Mouse (Mus musculus): ENCODE measurements around the gene Fam204a.

Fam204a gene

GRCm38 (mm10) chr19:60225899-60226844 lies at the start of gene Fam204a:
Fam204a (minus strand) TSS chr19:60226701.
- DNase-seq (ENCODE audit: low spot score): peak; percentile 95

- no peak for DNase-seq (ENCODE audit: low spot score)
Measured at GRCm38 (mm10) chr19:60265789-60266188, 39.3 kb upstream of the Fam204a start.

DNA sequence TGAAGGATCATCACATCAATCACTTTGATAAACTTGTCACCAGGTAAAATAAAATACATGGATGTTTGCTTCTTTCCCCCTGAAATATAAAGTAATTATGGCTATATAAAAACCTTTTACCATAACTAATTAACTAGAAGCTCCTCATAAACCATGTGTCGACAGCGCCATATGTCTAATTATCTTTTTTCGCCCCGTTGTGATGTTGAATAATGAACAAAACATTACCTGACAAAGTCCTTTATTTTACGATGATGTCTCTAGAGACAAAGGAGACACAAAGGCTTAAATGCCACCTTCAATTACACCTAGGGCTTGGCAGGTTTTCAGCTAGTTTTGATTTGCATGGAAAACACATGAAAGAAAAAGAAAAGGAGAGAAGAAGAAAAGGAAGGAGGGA lies 34.2 kb upstream of the Fam204a start:
- no peak for DNase-seq (ENCODE audit: low spot score)

GRCm38 (mm10) chr19:60252021-60252420 lies 25.5 kb upstream of the Fam204a start:
- no peak for DNase-seq (ENCODE audit: low spot score)

- DNase-seq (ENCODE audit: low spot score): no peak
Measured at GRCm38 (mm10) chr19:60251197-60251596, 24.7 kb upstream of the Fam204a start.

DNA sequence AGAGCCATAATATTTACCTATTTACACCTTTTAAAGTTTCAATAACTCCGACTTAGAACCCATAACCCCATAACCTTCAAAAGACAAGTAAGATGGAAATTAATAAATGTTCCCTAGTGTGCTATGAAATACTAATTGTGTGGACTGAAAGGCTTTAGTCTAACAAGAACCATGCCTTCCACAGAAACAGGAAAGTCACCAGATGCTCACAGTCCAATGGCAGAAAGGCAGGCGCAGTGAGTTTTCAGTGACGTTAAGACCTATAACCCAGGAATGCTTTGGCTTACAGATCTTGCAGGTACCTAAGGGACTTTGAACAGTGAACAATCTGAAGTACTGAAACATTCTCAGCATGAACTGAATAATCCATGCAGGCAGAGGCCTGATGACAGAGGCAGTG lies 18.7 kb upstream of the Fam204a start:
- DNase-seq (ENCODE audit: low spot score): no peak

- DNase-seq (ENCODE audit: low spot score): no peak
Measured at GRCm38 (mm10) chr19:60242620-60243019, 16.1 kb upstream of the Fam204a start.

- DNase-seq (ENCODE audit: low spot score): no peak
Measured at GRCm38 (mm10) chr19:60241916-60242602, 15.6 kb upstream of the Fam204a start.

- no peak for DNase-seq (ENCODE audit: low spot score)
Measured at GRCm38 (mm10) chr19:60231542-60231941, 5.0 kb upstream of the Fam204a start.

DNA sequence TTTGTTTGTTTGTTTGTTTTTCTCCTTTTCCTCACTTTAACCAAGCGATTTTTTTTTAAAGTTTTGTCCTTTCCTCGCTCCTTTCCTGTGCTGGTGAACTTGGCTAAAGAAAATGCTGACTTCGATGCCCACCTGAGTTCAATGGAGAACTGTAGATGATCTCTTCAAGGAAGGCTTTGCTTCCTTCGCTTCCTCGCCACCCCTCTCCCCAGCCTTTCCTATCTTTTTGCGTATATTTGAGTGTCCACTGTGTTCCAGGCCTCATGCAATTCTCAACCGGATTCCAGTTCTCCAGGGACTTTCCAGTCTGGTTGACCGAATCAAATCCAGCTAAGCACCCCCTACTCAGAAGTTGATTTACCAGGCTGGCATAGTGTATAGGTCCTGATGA lies 339 bp upstream of the Fam204a start:
- DNase-seq (ENCODE audit: low spot score): no peak

- DNase-seq (ENCODE audit: low spot score): no peak
Measured at GRCm38 (mm10) chr19:60219395-60219794, 7.1 kb downstream of the Fam204a start.

DNA sequence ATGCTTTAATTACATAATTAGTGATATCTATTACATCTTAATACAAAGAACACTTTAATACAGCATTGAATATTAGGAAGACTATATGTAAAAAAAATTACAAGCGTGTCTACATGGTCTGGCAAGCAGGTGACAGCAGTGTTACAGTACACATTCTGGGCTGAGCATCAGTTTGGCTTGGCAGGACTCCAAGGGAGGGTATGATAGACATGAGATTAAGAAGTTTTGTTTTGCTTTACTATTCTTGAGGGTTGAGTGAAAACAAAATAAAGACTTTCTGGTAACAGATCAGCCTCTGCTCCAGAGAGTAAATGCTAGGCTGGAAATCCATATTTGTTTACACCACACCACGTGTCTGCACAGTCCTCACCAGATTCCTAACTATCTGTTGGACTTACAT lies 8.5 kb downstream of the Fam204a start:
- no peak for DNase-seq (ENCODE audit: low spot score)

GRCm38 (mm10) chr19:60208173-60208572 lies 18.3 kb downstream of the Fam204a start:
- no peak for DNase-seq (ENCODE audit: low spot score)

GRCm38 (mm10) chr19:60204176-60204575 lies 22.3 kb downstream of the Fam204a start:
- DNase-seq (ENCODE audit: low spot score): no peak

GRCm38 (mm10) chr19:60200294-60200693 lies 26.2 kb downstream of the Fam204a start:
- no peak for DNase-seq (ENCODE audit: low spot score)

DNA sequence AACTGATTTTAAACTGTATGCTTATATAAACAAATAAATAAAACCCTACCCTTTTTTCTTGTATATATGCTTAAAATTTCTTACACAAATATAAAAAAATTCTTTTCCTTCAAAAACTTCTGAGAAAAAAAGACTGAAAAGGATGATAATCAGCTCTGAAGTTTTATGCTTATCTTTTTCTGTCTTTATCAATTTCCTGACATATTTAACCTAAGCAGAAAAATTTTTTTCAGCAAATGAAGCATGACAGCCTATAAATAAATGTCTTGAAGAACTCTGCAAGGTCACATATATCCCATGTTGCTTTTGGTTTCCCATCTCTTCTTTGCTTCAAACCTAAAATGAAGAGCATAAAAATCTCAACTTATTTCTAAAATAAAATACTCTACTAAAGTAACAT lies 27.3 kb downstream of the Fam204a start:
- no peak for DNase-seq (ENCODE audit: low spot score)

DNA sequence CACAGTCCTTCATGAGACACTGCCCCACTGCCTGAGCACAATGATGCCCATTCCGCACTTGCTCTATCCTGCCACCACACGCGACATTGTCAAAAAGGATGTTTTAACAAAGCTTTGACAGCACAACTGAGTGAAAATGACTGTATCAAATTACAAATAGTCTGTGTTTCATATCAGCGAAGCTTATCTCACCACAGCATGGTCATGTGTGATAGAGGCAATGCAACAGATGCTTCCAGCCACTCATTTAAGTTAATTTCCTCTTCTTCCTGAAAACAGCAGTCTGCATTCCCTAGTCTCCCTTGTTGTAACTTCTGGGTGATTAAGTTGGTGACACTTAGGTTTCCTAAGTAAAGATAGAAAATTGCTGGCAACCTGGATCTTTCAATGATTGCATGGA lies 33.7 kb downstream of the Fam204a start:
- no peak for DNase-seq (ENCODE audit: low spot score)

DNA sequence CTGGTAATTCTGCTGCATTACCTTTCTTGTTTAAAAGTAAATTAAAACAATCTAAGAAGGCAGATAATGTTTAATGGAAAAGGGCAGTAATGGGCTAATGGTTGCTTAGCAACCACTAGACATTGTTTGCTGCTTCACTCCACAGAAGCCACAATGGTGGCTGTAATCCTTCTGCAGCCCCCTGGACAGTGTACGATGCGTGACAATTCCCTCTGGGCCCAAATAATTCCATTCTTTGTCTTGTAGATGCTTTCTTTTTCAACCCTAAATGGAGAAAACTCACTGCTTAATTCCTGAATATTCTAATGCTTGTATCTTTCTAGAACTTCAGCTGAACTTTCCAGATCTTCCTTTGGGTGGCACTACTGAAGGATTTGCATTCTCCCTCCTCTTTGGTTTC lies 37.3 kb downstream of the Fam204a start:
- no peak for DNase-seq (ENCODE audit: low spot score)

DNA sequence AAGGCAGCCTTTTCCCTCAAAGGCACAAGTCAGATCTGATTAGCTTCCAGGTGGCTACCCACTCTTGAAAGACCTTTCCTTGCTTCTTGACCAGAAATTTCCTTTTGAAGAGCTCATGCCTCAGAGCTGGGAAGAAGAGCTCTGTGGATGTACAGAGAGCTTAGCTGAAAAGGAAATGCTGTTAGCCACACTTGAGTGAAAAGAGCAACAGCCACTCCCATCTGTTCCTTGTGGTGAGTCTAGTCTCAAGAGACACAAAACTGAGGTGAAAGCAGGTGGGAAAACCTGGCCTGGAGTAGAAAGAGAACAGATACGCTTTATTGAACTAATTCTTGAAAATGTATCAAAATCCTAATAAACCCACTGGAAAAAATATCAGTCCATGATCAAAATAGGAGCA lies 43.6 kb downstream of the Fam204a start:
- DNase-seq (ENCODE audit: low spot score): no peak

GRCm38 (mm10) chr19:60182171-60182570 lies 44.3 kb downstream of the Fam204a start:
- no peak for DNase-seq (ENCODE audit: low spot score)

- DNase-seq (ENCODE audit: low spot score): no peak
Measured at GRCm38 (mm10) chr19:60178771-60179563, 47.5 kb downstream of the Fam204a start.

GRCm38 (mm10) chr19:60165417-60165816 lies 61.1 kb downstream of the Fam204a start:
- no peak for DNase-seq (ENCODE audit: low spot score)

Data from ovary, postnatal 14 days (tissue).